Mouse (Mus musculus) forebrain, embryonic 11.5 days (tissue): ENCODE data around the gene Gfra1. TPM values are rescaled to one million over a fixed set of nuclear protein-coding genes. Genes with fewer than 3 reads are reported as not detected.
A peak's percentile ranks its signal among the peaks of the same experiment; 100 is the strongest.

Experiments
- ATAC-seq: fragments of 200-750 bp; cut with Nextera tagmentation; replicated peaks from 2 replicates; pipeline ENCODE4 v1.8.0; 2017; ENCODE audit warnings: moderate TSS enrichment; ENCODE audit not compliant: low FRiP score
- DNase-seq: peaks from one replicate; pipeline ENCODE4 v3.0.0-alpha.2; 2017; ENCODE audit warnings: low spot score
- H3K27ac ChIP-seq: fragments of 300-500 bp; sonication (generic); 2 replicates; pipeline ENCODE4 v1.5.1; 2014; ENCODE audit warnings: low read depth, low read length
- H3K27me3 ChIP-seq: fragments of 300-500 bp; sonication (generic); 2 replicates; pipeline ENCODE4 v1.6.1; 2014; ENCODE audit warnings: mild to moderate bottlenecking, low read length, mixed read lengths; ENCODE audit not compliant: control insufficient read depth, insufficient read depth
- H3K36me3 ChIP-seq: fragments of 300-500 bp; sonication (generic); 2 replicates; pipeline ENCODE4 v1.6.1; 2014; ENCODE audit warnings: mild to moderate bottlenecking, low read length, moderate library complexity, mixed read lengths; ENCODE audit not compliant: control insufficient read depth, insufficient read depth
- H3K4me1 ChIP-seq: fragments of 300-500 bp; sonication (generic); replicated peaks from 2 replicates; pipeline ENCODE4 v1.6.1; 2014; ENCODE audit warnings: low read length, mixed read lengths; ENCODE audit not compliant: control insufficient read depth, insufficient read depth
- H3K4me2 ChIP-seq: fragments of 300-500 bp; sonication (generic); 2 replicates; pipeline ENCODE4 v1.6.1; 2014; ENCODE audit warnings: low read depth, mild to moderate bottlenecking, low read length, moderate library complexity, mixed read lengths; ENCODE audit not compliant: severe bottlenecking
- H3K4me3 ChIP-seq: fragments of 300-500 bp; sonication (generic); 2 replicates; pipeline ENCODE4 v1.5.1; 2014; ENCODE audit warnings: low read depth, low read length
- H3K9ac ChIP-seq: fragments of 300-500 bp; sonication (generic); 2 replicates; pipeline ENCODE4 v1.6.1; 2014; ENCODE audit warnings: low read length
- H3K9me3 ChIP-seq: fragments of 300-500 bp; sonication (generic); 2 replicates; pipeline ENCODE4 v1.6.1; 2016; ENCODE audit warnings: low read length, mixed read lengths; ENCODE audit not compliant: control insufficient read depth
- WGBS: fragments of 180-500 bp; shearing (Covaris S2); extraction: QIAGEN DNeasy Blood & Tissue Kit; methylation state at CpG from one replicate; pipeline ENCODE4 v1.1.7; 2014; 5-methylcytosine and 5-hydroxymethylcytosine counted together
- polyA plus RNA-seq: library from polyadenylated mRNA; unstranded; fragments of >200 nt; fragmentation: Nextera tagmentation; extraction: Ambion mirVana; gene quantifications from 2 replicates; pipeline ENCODE4 v1.2.1, GENCODE M21; 2014

The Gfra1 gene
- polyA plus RNA-seq, 1 experiment from 2014 or later = 9.6 TPM

DNA sequence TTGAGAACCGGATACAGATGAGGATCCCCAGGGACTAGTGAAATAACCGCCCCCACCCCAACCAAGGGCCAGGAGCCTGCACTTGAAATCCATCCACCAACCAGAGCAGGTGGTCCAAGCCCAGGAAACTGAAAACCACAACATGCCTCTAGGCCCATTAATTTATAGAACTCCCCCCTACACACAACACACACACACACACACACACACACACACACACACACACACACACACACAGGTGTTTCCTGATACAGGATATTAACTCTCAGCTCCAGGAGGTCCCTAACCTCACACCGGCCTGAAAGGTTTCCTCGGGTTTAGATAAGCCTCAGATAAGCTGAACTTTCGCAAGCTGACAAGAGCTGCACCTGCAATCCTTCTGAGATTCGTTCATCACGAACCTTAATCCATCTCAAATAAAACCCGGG, 79.0 kb downstream of the Gfra1 start:
- DNase-seq = no peak
- Histone ChIP-seq H3K9ac (no peak overlapping the region), H3K9me3 (no peaks in the 10 kb centered on the region), H3K27me3 (no peaks in the 10 kb centered on the region), H3K4me1 (no peaks in the 10 kb centered on the region), H3K4me2 (no peak overlapping the region), H3K27ac (no peak overlapping the region), H3K36me3 (no peaks in the 10 kb centered on the region), H3K4me3 (no peak overlapping the region)
- WGBS = 77% methylated on average over 8 of the region's 8 CpGs
- ATAC-seq = no peak

DNA sequence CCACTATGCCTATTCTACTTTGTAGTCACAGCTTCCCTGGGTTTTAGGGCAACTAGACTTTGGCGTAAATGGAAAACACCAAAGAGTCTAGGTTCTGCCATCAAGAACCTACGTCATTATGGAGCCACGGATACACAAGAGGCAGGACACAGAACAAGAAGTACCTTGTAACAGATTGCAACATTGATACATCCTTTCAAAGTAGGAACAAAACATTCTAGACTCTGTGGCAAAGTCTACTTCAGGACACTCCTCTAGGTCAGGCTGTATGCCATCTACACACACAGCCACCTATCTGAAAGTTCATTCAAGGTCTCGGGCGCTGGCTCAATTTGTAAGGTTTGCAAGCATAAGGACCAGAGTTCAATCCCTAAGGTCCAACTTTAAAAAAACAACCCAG, 81.1 kb downstream of the Gfra1 start:
- DNase-seq (no peak), ATAC-seq (no peak)
- Histone ChIP-seq H3K4me3 (no peak overlapping the region), H3K9me3 (no peaks in the 10 kb centered on the region), H3K27ac (no peak overlapping the region), H3K27me3 (no peaks in the 10 kb centered on the region), H3K4me1 (no peaks in the 10 kb centered on the region), H3K36me3 (no peaks in the 10 kb centered on the region), H3K4me2 (no peak overlapping the region), H3K9ac (no peak overlapping the region)
- WGBS = 95% methylated on average over 5 of the region's 5 CpGs

DNA sequence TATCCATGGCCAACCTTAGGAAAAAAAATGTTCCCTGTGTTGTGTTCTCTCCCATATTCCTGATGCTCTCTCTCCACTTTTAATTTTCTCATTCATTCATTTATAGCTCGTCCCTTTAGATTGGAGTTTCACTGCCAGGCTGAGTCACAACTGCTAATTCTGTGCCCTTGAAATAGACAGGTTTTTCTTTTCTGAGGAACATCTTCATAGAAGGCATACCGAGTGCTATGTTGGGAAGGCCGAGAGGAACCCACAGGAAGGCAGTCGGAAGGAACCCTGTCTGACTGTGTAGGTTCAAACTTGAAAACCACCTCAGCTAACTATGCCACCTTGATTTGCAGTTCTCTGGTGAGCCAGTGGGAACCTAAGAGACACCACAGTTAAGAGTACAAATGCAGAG, 81.6 kb downstream of the Gfra1 start:
- H3K9me3 ChIP-seq = no peaks in the 10 kb centered on the region
- no peak for DNase-seq
- H3K4me3 ChIP-seq = no peak overlapping the region
- ATAC-seq = no peak
- H3K27ac ChIP-seq = no peak overlapping the region
- WGBS = 96% methylated on average over 4 of the region's 4 CpGs
- H3K4me2 ChIP-seq = no peak overlapping the region
- no peak overlapping the region for H3K9ac ChIP-seq
- no peaks in the 10 kb centered on the region for H3K27me3 ChIP-seq
- H3K4me1 ChIP-seq = no peaks in the 10 kb centered on the region
- H3K36me3 ChIP-seq = no peaks in the 10 kb centered on the region

DNA sequence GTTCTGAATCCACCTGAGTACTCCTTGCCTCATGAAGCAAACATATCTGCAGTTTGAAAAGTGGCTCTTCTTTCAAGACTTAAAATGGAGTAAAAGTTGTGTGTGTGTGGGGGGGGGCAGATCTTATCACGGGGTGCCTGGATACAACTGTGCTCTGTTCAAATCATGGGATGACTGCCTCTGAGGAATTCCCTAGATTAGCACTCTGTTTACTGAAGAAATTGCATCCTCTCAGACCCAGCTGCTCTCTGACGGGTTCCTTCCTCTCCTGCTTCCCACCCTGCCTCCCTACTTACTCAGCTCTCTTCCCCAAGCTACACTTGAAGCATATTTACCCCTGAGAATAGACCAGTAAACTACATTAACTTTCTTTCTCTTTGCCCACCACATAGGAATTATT, 87.2 kb downstream of the Gfra1 start:
- no peaks in the 10 kb centered on the region for H3K36me3 ChIP-seq
- H3K4me3 ChIP-seq = no peak overlapping the region
- no peak overlapping the region for H3K27ac ChIP-seq
- no peak for DNase-seq
- 93% methylated on average over 2 of the region's 2 CpGs for WGBS
- H3K9ac ChIP-seq = no peak overlapping the region
- no peak overlapping the region for H3K4me2 ChIP-seq
- H3K4me1 ChIP-seq = 0 out of 2 replicates have a peak, but pooled peaks cover 4% of the 10 kb centered on the region
- H3K9me3 ChIP-seq = no peaks in the 10 kb centered on the region
- no peak for ATAC-seq
- no peaks in the 10 kb centered on the region for H3K27me3 ChIP-seq

DNA sequence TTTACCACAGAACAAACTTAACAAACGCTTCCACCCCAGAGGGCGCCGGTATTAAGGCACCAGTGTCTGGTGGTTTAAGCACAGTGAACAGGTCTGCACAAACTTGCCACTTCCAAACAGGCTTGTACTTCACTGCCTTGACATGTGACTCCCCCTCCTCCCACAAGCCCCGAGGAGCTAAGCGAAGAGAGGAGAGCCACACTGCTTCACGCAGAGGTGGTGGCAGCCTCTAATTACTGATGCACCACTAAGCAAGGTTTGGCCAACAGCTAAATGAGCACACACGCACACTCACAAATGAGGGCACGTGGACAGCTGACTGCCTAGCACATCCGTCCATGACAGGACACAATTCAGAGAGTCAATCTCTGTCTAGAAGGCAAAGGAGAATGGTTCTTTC, 91.0 kb downstream of the Gfra1 start:
- H3K9me3 ChIP-seq = no peaks in the 10 kb centered on the region
- 45% methylated on average over 9 of the region's 9 CpGs for WGBS
- H3K4me2 ChIP-seq = no peak overlapping the region
- no peak overlapping the region for H3K4me3 ChIP-seq
- no peak for DNase-seq
- H3K4me1 ChIP-seq = 0 out of 2 replicates have a peak, but pooled peaks cover 4% of the 10 kb centered on the region
- 0 out of 2 replicates have a peak, but pooled peaks cover 2% of the 10 kb centered on the region for H3K27me3 ChIP-seq
- no peaks in the 10 kb centered on the region for H3K36me3 ChIP-seq
- ATAC-seq = peak; percentile 55; the same call in 1 of the 2 replicates
- H3K9ac ChIP-seq = no peak overlapping the region
- no peak overlapping the region for H3K27ac ChIP-seq

DNA sequence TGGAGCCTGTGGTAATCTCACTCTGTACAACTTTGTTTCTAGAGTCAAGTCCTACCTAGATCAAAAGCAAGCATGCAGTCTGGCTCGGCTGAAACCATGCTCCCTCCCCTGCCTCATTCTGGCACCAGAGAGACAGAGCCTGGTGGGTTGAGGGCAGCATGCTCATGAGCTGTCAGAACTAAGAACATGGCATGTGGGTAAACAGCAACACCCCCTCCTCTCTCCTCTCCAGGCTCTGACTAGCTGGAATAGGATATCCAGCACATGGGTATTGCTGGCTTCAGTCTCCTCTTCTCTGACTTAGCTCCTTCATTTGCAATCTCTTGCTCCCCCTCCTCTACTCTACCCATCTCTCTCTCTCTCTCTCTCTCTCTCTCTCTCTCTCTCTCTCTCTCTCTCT, 94.7 kb downstream of the Gfra1 start:
- H3K27ac ChIP-seq = no peak overlapping the region
- H3K36me3 ChIP-seq = no peaks in the 10 kb centered on the region
- H3K27me3 ChIP-seq = 0 out of 2 replicates have a peak, but pooled peaks cover 2% of the 10 kb centered on the region
- H3K9me3 ChIP-seq = no peaks in the 10 kb centered on the region
- ATAC-seq (no peak), DNase-seq (no peak)
- WGBS = 71% methylated on average over 1 of the region's 1 CpGs
- H3K4me3 ChIP-seq = no peak overlapping the region
- H3K4me1 ChIP-seq = 0 out of 2 replicates have a peak, but pooled peaks cover 4% of the 10 kb centered on the region
- no peak overlapping the region for H3K9ac ChIP-seq
- H3K4me2 ChIP-seq = no peak overlapping the region

DNA sequence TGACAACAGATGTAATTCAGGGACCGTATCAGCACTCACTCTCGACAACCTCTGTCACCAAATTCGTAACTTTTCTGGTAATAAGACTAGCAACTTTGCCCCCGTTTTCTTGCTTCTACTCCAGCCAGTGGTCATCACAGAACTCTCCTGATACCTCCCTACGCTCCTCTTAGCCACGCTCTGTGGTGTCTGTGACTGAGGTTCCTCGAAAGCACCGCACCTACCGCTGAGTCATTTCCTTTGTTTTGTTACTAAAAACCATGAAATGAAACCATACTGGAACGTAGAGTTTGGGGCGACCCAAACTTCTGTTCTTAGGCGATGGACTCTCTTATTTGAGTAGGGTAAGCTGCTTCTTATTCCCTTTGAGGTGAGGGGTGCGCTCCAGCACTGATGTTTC, 97.6 kb downstream of the Gfra1 start:
- Histone ChIP-seq H3K9ac (no peak overlapping the region), H3K4me1 (no peaks in the 10 kb centered on the region; the same call in 1 of the 2 replicates), H3K4me3 (no peak overlapping the region), H3K27me3 (no peaks in the 10 kb centered on the region), H3K36me3 (no peaks in the 10 kb centered on the region), H3K9me3 (no peaks in the 10 kb centered on the region), H3K27ac (no peak overlapping the region), H3K4me2 (no peak overlapping the region)
- 91% methylated on average over 13 of the region's 13 CpGs for WGBS
- ATAC-seq (no peak), DNase-seq (no peak)

DNA sequence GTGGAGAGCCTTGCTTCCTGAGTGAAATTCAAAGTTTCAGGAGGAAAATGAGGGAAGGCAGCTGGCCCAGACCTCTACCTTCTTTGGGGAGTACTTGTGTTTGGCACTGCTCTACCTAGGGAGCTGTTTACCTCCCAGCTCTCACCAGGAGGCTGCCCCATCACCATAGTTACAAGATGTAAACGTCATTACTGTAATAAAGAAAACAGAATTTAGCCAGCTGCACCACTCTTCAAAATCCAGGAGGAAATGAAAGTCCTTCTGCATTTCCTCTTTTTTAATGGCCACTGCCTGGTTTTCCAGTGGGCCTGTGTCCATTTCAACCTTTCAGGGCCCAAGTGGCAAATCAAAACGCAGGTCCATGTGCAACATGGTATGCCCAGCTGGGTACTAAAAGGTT, 101.8 kb downstream of the Gfra1 start:
- Histone ChIP-seq H3K27me3 (peaks cover 3% of the 10 kb centered on the region; the same call in 1 of the 2 replicates), H3K9me3 (no peaks in the 10 kb centered on the region), H3K4me3 (no peak overlapping the region), H3K4me2 (no peak overlapping the region), H3K9ac (no peak overlapping the region), H3K27ac (no peak overlapping the region), H3K4me1 (peaks cover 3% of the 10 kb centered on the region), H3K36me3 (no peaks in the 10 kb centered on the region)
- no peak for ATAC-seq
- 47% methylated on average over 2 of the region's 2 CpGs for WGBS
- no peak for DNase-seq

DNA sequence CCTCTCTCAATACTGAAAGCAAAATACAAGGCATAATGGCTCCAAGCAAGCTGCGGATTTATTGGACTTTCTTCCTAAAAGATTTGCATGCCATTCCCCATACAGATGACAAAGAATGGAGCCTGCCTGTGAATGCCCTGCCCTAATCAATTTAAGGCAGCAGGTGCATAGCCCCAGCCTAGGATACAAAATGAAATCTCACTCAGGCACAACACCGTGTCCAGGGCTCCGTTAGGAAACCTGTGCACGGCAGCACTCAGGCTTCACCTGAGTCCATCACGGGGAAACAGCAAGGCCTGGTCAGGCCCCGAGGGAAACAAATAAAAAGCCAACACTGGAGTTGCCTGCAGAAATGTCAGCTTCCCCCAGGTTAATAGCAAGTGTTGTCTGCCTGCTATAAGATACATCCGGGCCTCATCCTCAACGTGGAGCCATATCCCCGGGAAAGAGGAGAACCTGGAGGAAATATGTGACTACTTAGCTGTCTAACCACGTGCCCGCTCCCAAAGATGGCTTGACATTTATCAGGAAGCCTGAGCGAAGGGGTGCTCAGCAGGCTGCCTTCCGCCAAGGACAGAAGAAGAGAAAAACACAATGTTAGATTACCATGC, 102.3 kb downstream of the Gfra1 start:
- Histone ChIP-seq H3K27me3 (peaks cover 3% of the 10 kb centered on the region; the same call in 1 of the 2 replicates), H3K9me3 (no peaks in the 10 kb centered on the region), H3K27ac (no peak overlapping the region), H3K4me3 (no peak overlapping the region), H3K36me3 (no peaks in the 10 kb centered on the region), H3K9ac (no peak overlapping the region), H3K4me2 (no peak overlapping the region), H3K4me1 (peaks cover 3% of the 10 kb centered on the region)
- no peak for ATAC-seq
- 57% methylated on average over 13 of the region's 13 CpGs for WGBS
- DNase-seq = no peak
